Mouse (Mus musculus): ENCODE measurements around the gene Xkr7.
A peak's percentile ranks its signal among the peaks of the same experiment; 100 is the strongest.

Gene Xkr7

DNA sequence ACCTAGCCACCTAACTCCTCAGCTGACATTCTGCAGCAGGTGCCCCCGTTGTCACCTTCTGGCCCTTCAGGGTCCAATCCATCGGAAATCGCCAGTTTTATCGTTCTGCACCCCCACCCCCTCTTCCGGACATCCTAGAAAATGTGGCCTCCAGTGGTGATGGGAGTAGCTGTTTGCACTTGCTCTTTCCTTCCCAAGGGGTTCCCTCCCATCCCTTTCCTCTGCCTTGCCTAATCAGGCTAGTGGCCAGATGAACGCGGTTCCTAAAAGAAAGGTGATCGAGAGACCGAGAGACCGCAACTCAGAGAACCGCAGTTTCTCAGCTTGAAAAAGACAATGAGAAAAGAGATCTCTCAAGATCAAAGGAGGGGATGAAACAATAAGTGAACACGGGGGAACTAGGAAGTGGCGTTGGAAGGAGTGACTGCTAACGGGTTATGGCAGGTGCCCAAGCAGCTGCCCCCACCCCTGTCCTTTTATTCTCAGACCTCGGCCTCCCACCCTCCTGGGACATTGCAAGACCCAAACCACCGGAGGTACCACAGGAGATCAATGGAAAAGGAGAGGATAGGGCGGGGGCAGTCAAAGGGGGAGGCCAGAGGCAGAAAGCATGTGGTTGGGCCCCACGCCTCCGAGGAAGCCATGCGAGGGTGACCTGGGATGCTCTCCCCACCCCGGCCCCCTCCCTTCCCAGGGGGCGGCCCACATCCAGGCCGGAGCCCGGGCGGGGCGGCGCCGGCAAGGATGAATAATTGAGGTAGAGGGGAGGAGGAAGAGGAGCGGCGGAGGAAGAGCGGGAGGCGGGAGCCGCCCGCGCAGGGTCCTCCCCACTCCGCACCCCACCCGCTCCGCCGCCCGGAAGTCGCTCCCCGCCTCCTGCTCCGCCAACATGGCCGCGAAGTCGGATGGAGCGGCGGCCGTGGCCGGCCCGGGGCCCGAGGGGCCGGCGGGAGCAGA lies at the start of gene Xkr7:
Gene Xkr7 (plus strand): TSS at position 727 of the 957 bp plus-strand sequence.
- no peak for DNase-seq (ENCODE audit: low read depth, low spot score)

DNA sequence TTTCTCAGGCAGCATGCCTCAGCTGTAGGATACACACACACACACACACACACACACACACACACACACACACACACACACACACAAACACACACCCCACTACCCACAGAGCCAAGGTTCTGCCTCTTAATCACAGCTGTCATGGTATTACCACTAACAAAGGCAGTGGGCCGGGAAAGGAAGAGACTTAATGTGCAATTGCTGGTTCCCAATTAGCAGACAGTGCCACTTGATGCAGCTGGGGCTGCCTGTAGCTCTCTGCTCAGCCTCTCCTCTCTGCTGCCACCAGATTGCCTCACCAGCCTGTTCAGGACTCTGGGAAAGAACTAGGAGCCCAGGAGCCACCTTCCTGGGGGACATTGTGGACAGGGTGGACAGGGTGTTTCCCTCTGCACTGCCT lies 46.1 kb upstream of the Xkr7 start:
- no peak for DNase-seq (ENCODE audit: low read depth, low spot score)

GRCm38 (mm10) chr2:152991529-152991928 lies 40.1 kb upstream of the Xkr7 start:
- DNase-seq (ENCODE audit: low read depth, low spot score), result no peak

DNA sequence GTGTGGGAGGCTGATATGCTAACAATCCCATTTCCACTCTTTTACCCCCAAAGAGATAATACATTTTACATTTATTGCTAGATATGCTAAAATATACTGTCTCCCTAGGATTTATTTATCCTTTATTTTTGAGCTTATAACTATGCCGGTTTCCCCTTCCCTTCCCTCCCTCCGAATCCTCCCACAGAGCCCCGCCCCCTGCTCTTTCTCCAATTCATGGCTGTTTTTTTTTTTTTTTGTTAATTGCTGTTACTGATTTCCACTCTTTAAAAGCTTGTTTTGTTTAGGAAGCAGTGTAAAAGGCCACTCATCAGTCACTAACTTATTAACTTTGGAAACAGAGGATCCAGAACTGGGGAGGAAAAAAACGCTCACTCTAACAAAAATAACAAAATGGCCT lies 34.6 kb upstream of the Xkr7 start:
- DNase-seq (ENCODE audit: low read depth, low spot score), result no peak

- DNase-seq (ENCODE audit: low read depth, low spot score), result no peak
Observed at GRCm38 (mm10) chr2:153002492-153003248, 29.0 kb upstream of the Xkr7 start.

DNA sequence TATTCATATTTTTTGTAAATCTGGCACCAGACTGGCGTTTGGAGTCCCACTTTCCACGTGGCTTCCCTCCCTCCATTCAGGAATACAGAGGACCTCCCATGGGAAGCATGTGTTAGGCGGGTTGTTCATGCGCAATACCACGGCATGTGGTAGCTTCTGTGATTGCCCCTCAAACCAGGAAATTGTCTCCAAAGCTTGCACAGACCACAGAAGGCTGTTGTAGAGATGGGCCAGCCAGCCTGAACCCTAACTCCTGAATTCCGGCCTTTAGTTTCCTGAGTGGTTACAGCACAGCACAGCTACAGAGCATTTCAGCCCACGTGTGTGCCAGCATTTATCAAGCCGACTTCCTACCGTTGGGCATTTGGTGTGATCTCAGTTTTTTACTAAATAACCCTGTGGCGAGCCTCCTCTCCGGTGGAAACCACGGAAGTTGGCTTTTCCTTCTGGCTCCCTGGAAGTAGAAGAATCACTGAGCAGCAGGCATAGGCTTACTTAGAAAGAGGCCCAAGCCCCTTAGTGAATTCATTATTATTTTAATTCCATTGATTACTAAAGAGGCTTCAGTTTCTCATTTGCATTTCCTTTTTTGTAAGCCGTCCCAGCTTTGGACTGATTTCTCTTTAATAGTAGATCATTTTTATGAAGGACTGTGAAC lies 27.8 kb upstream of the Xkr7 start:
- no peak for DNase-seq (ENCODE audit: low read depth, low spot score)

DNA sequence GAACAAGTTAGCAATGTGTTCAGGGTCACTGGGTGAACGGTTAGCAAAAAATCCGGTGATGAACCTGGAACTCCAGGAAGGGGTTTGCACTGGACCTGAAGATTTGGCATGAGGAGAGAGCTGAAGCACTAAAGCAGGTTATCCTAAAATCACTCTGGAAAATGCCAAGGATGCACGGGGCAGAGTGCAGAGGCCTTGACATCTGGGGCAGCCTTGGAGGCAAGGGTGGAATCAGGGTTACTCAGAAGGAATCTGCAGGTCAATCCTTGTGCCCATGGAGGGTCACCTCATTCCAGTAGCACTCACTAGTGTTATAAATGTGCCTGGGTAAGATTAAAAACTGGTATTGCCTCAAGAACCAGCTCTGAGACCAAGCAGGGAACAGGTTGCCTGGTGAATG lies 25.7 kb upstream of the Xkr7 start:
- DNase-seq (ENCODE audit: low read depth, low spot score), result no peak

- DNase-seq (ENCODE audit: low read depth, low spot score), result no peak
Observed at GRCm38 (mm10) chr2:153009192-153009973, 22.3 kb upstream of the Xkr7 start.

- peak; percentile 91 for DNase-seq (ENCODE audit: low read depth, low spot score)
Observed at GRCm38 (mm10) chr2:153013724-153014515, 17.7 kb upstream of the Xkr7 start.

GRCm38 (mm10) chr2:153014758-153015593 lies 16.7 kb upstream of the Xkr7 start, which contains the start of gene Pdrg1:
Gene Pdrg1 (minus strand): TSS chr2:153015427.
- peak; percentile 97 for DNase-seq (ENCODE audit: low read depth, low spot score)

GRCm38 (mm10) chr2:153015804-153016203 lies 15.8 kb upstream of the Xkr7 start:
- DNase-seq (ENCODE audit: low read depth, low spot score), result no peak

GRCm38 (mm10) chr2:153016786-153017185 lies 14.9 kb upstream of the Xkr7 start:
- no peak for DNase-seq (ENCODE audit: low read depth, low spot score)

GRCm38 (mm10) chr2:153019355-153019754 lies 12.3 kb upstream of the Xkr7 start:
- DNase-seq (ENCODE audit: low read depth, low spot score), result no peak

GRCm38 (mm10) chr2:153021163-153021562 lies 10.5 kb upstream of the Xkr7 start:
- peak; percentile 69 for DNase-seq (ENCODE audit: low read depth, low spot score)

GRCm38 (mm10) chr2:153022855-153023254 lies 8.8 kb upstream of the Xkr7 start:
- DNase-seq (ENCODE audit: low read depth, low spot score), result no peak

DNA sequence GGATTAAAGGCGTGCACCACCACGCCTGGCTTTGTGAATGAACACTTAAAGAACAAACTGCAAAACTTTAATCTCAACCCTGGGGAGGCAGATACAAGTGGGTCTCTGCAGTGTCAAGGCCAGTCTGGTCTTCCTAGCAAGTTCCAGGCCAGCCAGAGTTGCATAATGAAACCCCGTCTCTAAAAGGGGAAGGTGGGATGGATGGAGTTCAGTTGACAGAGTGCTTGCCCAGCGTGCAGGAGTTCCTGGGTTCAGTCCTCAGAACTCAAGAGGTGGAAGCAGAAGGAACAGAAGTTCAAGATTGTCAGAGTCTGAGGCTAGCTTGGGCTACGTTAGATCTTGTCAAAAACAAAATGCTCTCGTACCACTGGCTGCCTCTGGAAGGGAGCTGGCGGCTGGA lies 5.6 kb upstream of the Xkr7 start:
- no peak for DNase-seq (ENCODE audit: low read depth, low spot score)

GRCm38 (mm10) chr2:153027501-153027900 lies 4.2 kb upstream of the Xkr7 start:
- DNase-seq (ENCODE audit: low read depth, low spot score), result no peak

- no peak for DNase-seq (ENCODE audit: low read depth, low spot score)
Observed at GRCm38 (mm10) chr2:153030422-153030821, 1.2 kb upstream of the Xkr7 start.

DNA sequence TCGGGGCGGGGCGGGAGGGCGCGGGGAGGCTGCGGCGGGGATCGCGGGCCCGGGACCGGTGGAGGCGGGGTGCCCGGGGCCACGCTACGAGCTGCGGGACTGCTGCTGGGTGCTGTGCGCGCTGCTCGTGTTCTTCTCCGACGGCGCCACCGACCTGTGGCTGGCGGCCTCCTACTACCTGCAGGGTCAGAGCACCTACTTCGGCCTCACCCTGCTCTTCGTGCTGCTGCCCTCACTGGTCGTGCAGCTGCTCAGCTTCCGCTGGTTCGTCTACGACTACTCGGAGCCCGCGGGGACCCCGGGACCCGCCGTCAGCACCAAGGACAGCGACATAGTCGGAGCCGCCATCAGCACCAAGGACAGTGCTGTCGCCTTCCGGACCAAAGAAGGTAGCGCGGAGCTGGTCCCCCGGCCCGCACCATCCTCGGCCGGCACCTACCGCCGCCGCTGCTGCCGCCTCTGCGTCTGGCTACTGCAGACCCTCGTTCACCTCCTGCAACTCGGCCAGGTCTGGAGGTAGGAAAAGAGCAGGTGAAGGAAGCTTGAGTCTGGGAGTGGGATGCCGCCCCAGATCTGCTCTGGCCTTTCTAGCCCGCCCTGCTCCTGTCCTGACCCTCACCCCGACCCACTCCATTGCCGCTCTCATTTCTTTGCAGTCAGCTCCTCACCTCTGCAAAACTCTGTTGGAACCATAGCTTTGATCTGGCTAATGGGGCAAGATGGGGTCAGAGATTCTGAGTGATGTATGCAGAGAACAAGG lies 611 bp downstream of the Xkr7 start:
- DNase-seq (ENCODE audit: low read depth, low spot score), result peak; percentile 27
